Mouse (Mus musculus): Measurements from ENCODE around the gene Stx16.

Stx16 gene

DNA sequence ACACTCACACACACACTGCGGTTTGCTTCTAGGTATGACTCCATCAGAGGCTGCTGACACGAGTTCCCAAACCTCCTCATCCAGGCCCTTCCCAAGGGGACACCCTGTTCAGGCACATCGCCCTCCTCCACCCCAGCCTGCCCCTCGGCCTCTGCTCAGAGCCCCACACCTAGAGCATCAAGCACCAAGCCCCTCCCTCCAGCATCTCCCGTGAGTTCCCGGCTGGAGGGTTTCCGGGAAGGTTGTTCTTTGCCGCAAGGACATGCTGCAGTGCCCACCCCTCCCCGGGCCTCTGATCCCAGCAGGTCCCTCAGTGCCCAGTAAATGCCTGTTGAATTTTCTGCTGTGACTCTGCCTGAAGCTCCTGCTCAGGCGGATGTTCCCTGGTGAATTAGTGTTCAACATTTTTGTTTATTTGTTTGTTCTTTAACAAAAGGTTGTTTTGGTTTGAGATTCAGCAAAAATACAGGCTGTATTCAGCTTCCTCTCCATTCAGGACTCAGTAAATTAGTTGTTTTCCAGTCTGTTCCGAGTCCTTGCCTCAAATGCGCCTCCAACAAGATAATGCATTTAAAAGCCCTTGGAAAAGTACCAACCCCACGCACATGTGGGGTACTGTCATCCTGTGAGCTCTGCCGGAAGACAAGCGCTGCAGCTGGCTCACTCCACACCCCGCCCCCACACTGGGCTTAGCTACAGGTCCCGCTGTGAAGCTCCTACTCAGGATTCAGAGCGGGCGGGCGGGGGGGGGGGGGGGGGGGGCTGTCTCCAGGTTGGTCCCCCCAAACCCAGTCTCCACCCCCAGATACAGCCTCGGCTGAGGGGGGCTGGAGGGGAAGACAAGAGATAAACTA lies 50.6 kb downstream of the Stx16 start:
- DNase-seq (ENCODE audit: low spot score) = no peak

DNA sequence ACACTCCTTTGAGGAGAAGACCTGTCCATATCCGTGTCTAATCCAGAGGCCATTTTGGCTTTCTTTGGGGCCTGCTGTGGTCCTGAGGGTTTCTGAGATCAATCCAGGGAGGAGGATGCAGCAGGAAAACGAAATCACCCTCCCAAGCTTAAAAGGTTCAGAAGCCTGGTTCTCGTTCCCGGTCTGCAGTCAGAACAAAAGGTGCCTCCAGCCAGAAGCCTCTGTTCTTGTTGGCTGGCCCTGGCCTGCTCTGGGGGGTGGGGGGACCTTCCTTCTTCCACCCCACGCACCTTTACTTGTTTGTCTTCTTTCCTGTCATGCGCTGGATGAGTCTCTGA lies 51.2 kb downstream of the Stx16 start:
- DNase-seq (ENCODE audit: low spot score) = no peak

DNA sequence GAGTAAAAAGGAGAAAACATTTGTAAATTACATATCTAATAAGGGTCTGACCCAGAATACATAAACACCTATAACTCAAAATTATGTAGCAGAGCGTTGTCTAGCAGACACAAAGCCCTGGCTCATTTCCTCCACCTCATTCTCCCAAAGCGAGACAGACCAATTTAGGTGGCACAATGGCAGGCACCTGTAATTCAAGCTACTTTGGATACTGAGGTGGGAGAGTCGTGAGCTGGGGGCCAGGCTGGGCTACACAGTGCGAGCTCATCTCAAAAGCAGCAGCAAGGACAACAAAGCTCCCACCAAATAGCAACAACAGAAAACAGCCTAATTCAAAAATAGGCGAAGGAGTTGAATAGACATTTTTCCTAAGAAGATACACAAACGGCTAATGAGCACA lies 52.8 kb downstream of the Stx16 start:
- DNase-seq (ENCODE audit: low spot score) = no peak

DNA sequence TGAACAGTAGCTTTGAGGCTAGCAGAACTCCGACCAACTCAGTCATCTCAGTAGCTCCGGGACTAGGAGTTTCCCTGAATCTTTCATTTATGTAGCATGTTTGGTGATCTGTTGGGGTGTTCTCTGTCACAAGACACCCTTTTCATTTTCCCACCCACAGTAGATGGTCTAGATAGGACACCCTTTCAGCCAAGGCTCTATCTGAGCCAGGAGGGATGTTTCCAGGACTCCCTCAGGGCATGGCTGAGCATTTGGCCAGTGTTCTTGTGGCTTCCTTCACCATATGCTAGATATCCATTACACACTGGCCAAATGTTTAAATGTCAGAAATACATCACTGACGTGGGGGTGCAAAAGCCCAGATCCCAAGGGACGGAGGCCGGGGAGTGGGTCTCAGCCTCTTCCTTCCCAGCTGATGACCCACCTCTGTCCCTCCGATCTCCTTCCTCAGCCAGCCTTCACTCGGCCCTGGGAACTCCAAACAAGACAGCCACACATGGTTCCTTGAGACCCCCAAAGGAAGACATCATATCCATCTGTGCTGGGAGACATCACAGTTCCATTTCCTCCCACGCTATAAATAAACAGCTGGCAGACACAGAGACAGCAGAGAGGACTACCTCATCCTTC lies 54.5 kb downstream of the Stx16 start:
- no peak for DNase-seq (ENCODE audit: low spot score)

DNA sequence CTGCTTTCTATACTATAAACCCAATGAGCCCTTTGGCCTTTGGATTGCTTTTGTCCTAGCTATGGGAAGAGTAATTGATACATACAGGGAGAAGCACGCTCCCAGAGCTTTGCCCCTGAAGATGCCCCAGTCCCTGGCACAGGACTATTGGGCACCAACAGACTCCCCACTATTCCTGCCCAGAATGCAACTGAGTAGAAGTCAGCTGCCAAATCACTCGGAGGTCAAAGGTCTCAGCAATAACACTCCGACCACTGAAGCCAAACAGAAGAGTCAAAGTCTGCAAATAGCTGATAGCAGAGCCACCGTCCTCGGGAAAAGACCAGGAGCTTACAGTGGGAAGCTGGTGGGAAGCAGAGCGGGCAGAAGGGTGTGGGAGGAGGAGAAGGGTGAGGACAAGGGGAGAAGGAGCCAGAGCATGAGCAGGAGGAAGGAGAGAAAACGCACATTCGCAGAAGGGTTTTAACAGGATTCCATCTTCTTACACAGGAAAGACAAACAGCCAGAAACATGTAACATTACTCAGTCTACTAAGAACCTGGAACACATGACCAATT lies 56.4 kb downstream of the Stx16 start:
- no peak for DNase-seq (ENCODE audit: low spot score)
